Mouse (Mus musculus) layer of hippocampus, adult 2 months (tissue): Measurements from ENCODE around the gene Slc16a2. TPM values are rescaled to one million over a fixed set of nuclear protein-coding genes. Genes with fewer than 3 reads are reported as not detected.

ENCODE experiments used
- DNase-seq, 2 experiments: peaks; one replicate each; pipeline ENCODE4 v3.0.0; 2022; ENCODE audit warnings: low spot score in 2 of 2
- H3K27ac ChIP-seq: fragments of 200-600 bp; 2 replicates; pipeline ENCODE4 v1.8.1; 2022
- H3K4me3 ChIP-seq: fragments of 200-600 bp; 2 replicates; pipeline ENCODE4 v1.8.1; 2022; ENCODE audit warnings: mild to moderate bottlenecking
- CTCF ChIP-seq: fragments of 200-600 bp; conservative IDR thresholded peaks from 2 replicates; pipeline ENCODE4 v1.8.1; 2022; ENCODE audit warnings: antibody characterized with exemption, mild to moderate bottlenecking, moderate library complexity
- long read RNA-seq, 2 experiments: library from polyadenylated mRNA; stranded (forward); transcript quantifications; one replicate each; pipeline ENCODE4 v2.0.0; 2021; ENCODE audit warnings: borderline mapping rate in 2 of 2
- total RNA-seq, 2 experiments: library from RNA; stranded (reverse); gene quantifications; 2 replicates each; pipeline ENCODE4 v1.2.3; 2021

Gene Slc16a2
- total RNA-seq, result 10 to 100 TPM; 34.9 to 35.7 TPM
- long read RNA-seq, experiment 1, full-length matches to known transcripts, result 32 of 53 reads
- long read RNA-seq, experiment 1, partial matches to known transcripts, result 6 of 53 reads
- long read RNA-seq, experiment 1, other reads (novel, unspliced or antisense), result 15 of 53 reads
- long read RNA-seq, experiment 2, full-length matches to known transcripts, result 37 of 62 reads
- long read RNA-seq, experiment 2, partial matches to known transcripts, result 1 of 62 reads
- long read RNA-seq, experiment 2, other reads (novel, unspliced or antisense), result 24 of 62 reads

DNA sequence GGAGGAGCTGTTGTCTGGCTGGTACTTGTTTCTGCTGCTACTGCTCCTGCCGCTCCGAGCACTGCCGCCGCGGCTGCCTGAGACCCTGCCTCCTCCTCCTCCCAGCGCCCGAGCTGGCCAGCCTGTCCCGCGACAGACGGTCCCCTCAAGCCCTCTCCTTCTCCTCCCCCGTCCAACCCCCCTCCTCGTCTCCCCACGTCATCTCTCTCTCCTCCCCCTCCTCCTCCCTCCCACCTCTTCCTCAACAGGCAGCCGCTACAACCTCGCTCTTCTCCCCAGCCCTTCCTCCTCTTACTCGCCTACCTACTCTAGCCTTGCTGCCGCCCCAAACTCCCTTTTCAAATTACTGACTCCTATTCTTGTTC is at the start of gene Slc16a2:
Slc16a2 (minus strand) TSS at position 152 of the 365 bp plus-strand sequence.
- TF ChIP-seq CTCF, result no peak
- Histone ChIP-seq H3K27ac (peak within 1 kb of the TSS; percentile 94), H3K4me3 (peak within 1 kb of the TSS; percentile 67)
- DNase-seq, result peak; percentile 44 to 51

DNA sequence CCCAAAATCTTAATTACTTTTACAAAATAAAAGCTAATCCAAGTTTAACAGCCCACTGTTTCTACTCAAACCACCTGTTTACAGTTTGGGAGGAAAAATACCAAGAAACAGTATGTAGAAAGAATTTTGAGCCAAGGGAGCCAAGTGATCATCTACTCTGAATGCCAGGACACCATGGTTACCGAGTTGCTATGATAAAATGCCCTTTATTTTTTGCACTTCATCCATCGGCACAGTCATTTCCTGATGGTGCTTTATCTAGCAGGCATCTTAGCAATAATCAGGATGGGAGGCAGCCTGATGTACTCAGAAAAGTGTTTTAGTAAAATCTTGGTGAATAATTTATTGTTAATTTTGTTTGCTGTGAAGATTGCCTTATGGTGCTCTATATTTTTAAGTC is 41.7 kb upstream of the Slc16a2 start:
- TF ChIP-seq CTCF, result no peak
- H3K27ac ChIP-seq, result peak overlapping the region; percentile 76
- peak; percentile 10 to 50 for DNase-seq

GRCm38 (mm10) chrX:103862877-103863276 is 41.1 kb upstream of the Slc16a2 start:
- Histone ChIP-seq H3K4me3 (no peak overlapping the region), H3K27ac (0 out of 2 replicates have a peak overlapping the region, but pooled peaks have one; percentile 39)
- no peak for TF ChIP-seq CTCF
- no peak for DNase-seq

More for the DNA sequence above, 41.7 kb upstream of the Slc16a2 start:
- H3K4me3 ChIP-seq, result no peak overlapping the region

GRCm38 (mm10) chrX:103845266-103845665 is 23.5 kb upstream of the Slc16a2 start:
- Histone ChIP-seq H3K4me3 (no peak overlapping the region), H3K27ac (no peak overlapping the region)
- TF ChIP-seq CTCF, result peak; percentile 76
- no peak for DNase-seq

GRCm38 (mm10) chrX:103828836-103829235 is 7.1 kb upstream of the Slc16a2 start:
- TF ChIP-seq CTCF, result no peak
- Histone ChIP-seq H3K27ac (no peak overlapping the region), H3K4me3 (no peak overlapping the region)
- DNase-seq, result no peak

DNA sequence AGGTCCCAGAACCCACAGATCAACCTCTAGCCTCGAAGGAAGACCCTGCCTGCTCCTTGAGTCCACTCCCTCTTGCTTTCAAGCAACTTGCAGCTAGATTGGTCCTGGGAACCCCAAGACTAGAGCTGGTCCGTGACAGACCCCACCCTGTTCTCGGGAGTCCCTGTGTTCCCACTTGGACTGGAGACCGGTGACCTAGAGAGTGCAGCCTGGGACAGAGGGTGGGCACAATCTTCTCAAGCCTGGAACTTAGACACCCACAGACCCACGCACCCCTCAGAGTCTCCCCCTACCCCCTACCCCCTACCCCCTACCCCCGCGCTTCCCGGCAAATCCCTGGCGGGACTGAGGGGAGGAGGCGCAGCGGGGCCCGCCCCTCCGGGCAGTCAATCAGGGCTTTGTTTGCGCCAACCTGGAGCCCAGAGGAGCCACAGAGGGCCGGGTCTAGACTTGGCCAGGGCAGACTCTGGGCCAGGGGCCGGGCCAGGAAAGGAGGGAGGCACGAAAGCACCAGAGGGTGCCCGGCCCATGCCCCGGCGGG is 558 bp upstream of the Slc16a2 start:
- DNase-seq, result no peak
- peak overlapping the region; percentile 67 for H3K4me3 ChIP-seq
- no peak for TF ChIP-seq CTCF
- peak overlapping the region; percentile 94 for H3K27ac ChIP-seq

DNA sequence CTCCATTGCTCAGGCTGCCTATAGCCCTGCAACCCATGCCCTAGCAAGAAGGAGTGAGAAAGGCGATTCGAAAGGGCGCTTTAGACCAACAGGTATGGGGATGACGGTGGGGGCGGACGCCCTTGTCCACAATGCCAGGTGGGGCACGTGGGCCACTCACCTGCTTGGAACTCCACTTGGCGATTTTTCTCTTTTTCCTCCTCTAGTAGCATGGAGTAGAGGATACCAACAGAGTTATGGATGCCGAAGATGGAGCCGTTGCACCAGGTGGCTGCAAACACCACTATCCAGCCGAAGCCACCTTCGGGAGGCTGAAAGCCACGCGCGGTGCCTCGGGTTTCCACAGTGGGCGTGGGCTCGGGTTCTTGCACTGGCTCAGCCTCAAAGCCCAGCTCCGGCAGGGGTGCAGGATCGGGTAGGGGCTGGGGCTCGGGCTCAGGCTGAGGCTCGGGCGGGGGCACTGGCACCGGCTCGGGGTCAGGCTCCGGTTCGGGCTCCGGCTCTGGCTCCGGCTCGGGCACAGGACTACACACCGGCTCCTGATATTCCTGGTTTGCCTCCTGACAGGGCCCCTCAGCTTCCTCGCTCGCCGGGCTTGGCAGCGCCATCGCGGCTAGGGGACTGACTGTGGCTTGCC is 470 bp downstream of the Slc16a2 start:
- DNase-seq, result no peak
- H3K27ac ChIP-seq, result peak overlapping the region; percentile 94
- peak overlapping the region; percentile 67 for H3K4me3 ChIP-seq
- no peak for TF ChIP-seq CTCF

GRCm38 (mm10) chrX:103820307-103821194 is 1.2 kb downstream of the Slc16a2 start:
- DNase-seq, result no peak
- peak overlapping the region; percentile 67 for H3K4me3 ChIP-seq
- H3K27ac ChIP-seq, result peak overlapping the region; percentile 94
- TF ChIP-seq CTCF, result no peak

GRCm38 (mm10) chrX:103819253-103819652 is 2.5 kb downstream of the Slc16a2 start:
- peak overlapping the region; percentile 67 for H3K4me3 ChIP-seq
- TF ChIP-seq CTCF, result peak; percentile 50
- DNase-seq, result no peak
- H3K27ac ChIP-seq, result peak overlapping the region; percentile 94; the same call in 1 of the 2 replicates

DNA sequence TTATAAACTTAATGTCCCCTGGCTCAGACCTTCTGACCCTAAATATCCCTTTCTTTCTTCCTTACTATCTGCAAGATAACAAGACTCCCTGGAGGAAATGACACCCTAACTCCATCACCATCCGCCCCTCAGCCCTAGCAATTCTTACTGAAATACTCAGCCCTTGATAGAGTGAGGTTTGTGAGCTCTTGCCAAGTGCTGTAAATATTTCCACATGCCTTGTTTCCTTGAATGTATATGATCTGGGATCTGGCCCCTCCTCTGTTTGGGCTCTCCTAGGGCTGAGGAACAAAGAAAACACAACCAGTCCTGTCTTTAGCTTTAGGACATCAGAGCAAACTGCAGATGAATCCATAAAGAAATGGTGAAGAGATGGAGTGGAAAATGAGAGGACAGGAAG is 9.1 kb downstream of the Slc16a2 start:
- no peak overlapping the region for H3K27ac ChIP-seq
- no peak overlapping the region for H3K4me3 ChIP-seq
- TF ChIP-seq CTCF, result no peak
- no peak for DNase-seq

GRCm38 (mm10) chrX:103810483-103810882 is 11.3 kb downstream of the Slc16a2 start:
- no peak for DNase-seq
- H3K27ac ChIP-seq, result no peak overlapping the region
- TF ChIP-seq CTCF, result no peak
- H3K4me3 ChIP-seq, result no peak overlapping the region

GRCm38 (mm10) chrX:103806373-103806772 is 15.4 kb downstream of the Slc16a2 start:
- no peak for DNase-seq
- no peak for TF ChIP-seq CTCF
- Histone ChIP-seq H3K27ac (no peak overlapping the region), H3K4me3 (no peak overlapping the region)

DNA sequence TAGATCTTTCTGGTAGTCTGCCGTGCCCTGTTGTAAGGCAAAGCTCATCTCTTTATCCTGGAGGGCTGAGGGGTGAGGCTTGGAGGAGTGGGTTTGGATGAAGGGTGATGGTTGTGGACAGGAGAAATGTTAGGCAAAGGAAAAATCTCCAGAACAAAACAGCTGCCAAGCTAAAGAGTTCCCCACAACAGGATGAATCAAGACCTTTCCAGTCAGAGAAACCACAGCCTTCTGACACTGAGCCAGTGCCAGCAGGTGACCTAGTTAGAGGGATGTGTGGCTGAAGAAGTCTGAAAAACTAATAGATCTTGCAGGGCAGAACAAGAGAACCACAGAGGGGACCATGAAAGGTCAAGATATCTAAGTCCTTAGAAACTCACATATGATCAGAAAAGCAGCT is 24.8 kb downstream of the Slc16a2 start:
- no peak for DNase-seq
- Histone ChIP-seq H3K27ac (no peak overlapping the region), H3K4me3 (no peak overlapping the region)
- no peak for TF ChIP-seq CTCF
